Mouse (Mus musculus): ENCODE data around the gene Eif4e2.
A peak's percentile ranks its signal among the peaks of the same experiment; 100 is the strongest.

DNA sequence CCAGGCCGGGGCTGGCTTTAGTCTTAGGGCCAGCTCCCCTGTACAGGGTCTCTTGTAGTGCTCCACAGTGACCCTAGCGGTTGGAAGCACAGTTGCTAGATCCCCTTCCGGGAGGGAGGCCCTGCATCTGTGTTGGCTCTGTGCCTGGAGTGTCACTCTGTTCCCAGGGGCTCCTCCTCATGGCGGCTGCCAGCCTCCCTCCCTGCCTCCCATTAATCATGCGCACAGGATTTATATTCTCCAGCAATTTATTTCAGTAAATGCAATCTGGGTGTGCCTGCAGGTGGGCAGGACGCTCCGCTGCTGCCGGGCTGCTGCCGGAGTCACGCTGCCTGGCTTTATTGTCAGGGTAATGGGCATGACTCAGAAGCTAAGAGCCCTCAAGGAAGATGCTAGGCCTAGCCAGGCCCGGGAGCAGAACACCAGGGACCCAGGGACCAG is 37.8 kb upstream of the Eif4e2 start:
- no peak for TF ChIP-seq CEBPB (IDR thresholded peaks at IDR 0.05; ENCODE audit: low read depth)
- TF ChIP-seq CTCF (IDR thresholded peaks at IDR 0.05; ENCODE audit: control insufficient read depth, insufficient read depth, insufficient read length) = peak; percentile 40
- TF ChIP-seq USF1 (IDR thresholded peaks at IDR 0.05; ENCODE audit: low read depth) = no peak

Data from C2C12 (cell line).